Mouse (Mus musculus): Measurements from ENCODE around the gene Ip6k3. TPM values are rescaled to one million over a fixed set of nuclear protein-coding genes. Genes with fewer than 3 reads are reported as not detected.

Ip6k3 gene
- polyA plus RNA-seq, 1 experiment from 2014 or later: 0.91 TPM

DNA sequence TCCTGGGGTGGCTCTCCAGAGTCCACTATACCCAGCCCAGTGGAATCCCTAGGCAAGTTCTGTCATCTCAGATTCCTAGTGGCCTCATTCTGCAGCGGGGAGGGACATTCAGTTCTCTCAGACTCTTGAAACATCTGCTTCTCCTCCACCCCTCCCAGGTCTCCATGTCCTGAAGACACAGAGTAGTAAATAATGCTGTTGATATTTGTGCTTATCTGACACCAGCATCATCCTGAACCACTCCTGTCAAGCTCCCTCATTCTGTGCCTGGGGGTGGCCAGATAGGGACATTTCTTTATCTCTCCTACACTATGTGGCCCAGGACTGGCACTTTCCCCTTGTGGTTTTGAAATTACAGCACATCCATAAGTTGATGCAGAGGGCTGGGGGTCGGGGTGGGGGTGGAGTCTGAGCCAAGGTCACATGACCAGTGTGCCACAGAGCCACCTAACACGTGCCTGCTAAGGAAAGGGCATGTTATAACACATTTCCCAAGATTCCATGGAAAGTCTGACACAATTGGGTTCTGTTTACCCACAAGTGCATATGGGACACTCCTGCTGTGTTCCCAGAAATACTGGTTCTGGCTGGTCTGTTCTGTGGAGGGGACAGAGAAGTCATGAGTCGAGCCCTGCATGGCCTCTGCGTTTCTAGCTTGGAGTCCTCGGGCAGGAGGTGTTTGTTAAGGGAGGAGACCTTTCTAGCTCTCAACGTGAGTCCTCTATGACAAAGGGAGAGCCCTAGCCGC is 14.4 kb downstream of the Ip6k3 start:
- DNase-seq (ENCODE audit: low spot score) (peak; percentile 71), ATAC-seq (peak; percentile 85)
- Histone ChIP-seq H3K9ac (replicated peaks; ENCODE audit: low read depth) (no peak overlapping the region), H3K4me3 (ENCODE audit: low read depth, low read length) (no peak overlapping the region), H3K4me1 (ENCODE audit: insufficient read depth, low read depth, low read length) (no peaks in the 10 kb centered on the region), H3K4me2 (replicated peaks; ENCODE audit: low read depth, low read length) (no peak overlapping the region), H3K27me3 (replicated peaks; ENCODE audit: insufficient read depth, low read length) (no peaks in the 10 kb centered on the region), H3K27ac (ENCODE audit: low read length) (peak overlapping the region; percentile 51), H3K9me3 (ENCODE audit: low read length) (no peaks in the 10 kb centered on the region), H3K36me3 (ENCODE audit: insufficient read depth, low read length) (no peaks in the 10 kb centered on the region)
- TF ChIP-seq CTCF (IDR thresholded peaks at IDR 0.05) (no peak), EP300 (IDR thresholded peaks at IDR 0.05) (peak; percentile 58; the same call in 1 of the 2 replicates)
- WGBS: 38% methylated on average over 8 of the region's 8 CpGs

DNA sequence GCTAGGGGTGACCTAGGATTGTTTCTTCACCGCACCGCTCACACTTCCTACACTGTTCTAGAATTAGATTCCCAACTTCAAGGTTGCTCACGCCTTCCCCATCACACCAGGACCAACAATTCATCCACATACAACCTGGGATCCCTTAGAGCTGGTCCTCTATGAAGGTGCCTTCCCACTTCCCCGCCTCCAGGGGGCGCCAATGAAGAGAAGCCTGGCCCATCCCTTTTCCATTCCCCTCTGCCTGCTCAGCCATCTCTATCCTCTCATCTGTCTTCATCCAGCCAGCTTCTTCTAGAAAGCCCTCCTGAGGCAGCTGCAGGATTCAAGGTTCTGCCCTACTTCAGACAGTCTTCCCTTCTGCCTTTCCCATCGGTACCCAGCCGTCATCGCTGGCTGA is 16.2 kb downstream of the Ip6k3 start:
- no peak for ATAC-seq
- Histone ChIP-seq H3K4me1 (ENCODE audit: insufficient read depth, low read depth, low read length) (no peaks in the 10 kb centered on the region), H3K4me2 (replicated peaks; ENCODE audit: low read depth, low read length) (no peak overlapping the region), H3K9me3 (ENCODE audit: low read length) (no peaks in the 10 kb centered on the region), H3K27ac (ENCODE audit: low read length) (no peak overlapping the region), H3K36me3 (ENCODE audit: insufficient read depth, low read length) (no peaks in the 10 kb centered on the region), H3K4me3 (ENCODE audit: low read depth, low read length) (no peak overlapping the region), H3K27me3 (replicated peaks; ENCODE audit: insufficient read depth, low read length) (no peaks in the 10 kb centered on the region), H3K9ac (replicated peaks; ENCODE audit: low read depth) (no peak overlapping the region)
- TF ChIP-seq CTCF (IDR thresholded peaks at IDR 0.05): peak; percentile 64
- no peak for TF ChIP-seq EP300 (IDR thresholded peaks at IDR 0.05)
- DNase-seq (ENCODE audit: low spot score): peak; percentile 37
- 73% methylated on average over 8 of the region's 8 CpGs for WGBS

DNA sequence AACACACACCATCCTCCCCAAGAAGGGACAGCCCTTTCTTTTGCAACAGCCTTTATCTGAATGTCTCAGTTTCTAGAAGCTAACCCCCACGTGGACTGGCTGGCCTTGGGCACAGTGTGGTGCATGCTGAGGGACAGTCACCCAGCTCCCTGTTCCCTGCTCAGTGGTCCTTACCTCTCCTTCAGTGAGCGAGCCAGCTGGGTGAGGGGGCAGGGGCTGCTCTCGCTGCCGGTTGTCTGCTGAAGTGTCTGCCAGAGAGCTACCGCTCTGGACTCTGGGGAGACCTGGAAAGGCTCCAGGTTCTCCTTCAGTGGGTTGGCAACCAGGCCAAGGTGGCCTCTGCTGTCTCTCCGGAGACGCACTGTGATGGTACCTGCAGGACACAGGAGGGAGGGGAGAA is 16.7 kb downstream of the Ip6k3 start:
- ATAC-seq (no peak), DNase-seq (ENCODE audit: low spot score) (no peak)
- Histone ChIP-seq H3K27ac (ENCODE audit: low read length) (no peak overlapping the region), H3K4me3 (ENCODE audit: low read depth, low read length) (no peak overlapping the region), H3K9me3 (ENCODE audit: low read length) (no peaks in the 10 kb centered on the region), H3K4me1 (ENCODE audit: insufficient read depth, low read depth, low read length) (no peaks in the 10 kb centered on the region), H3K4me2 (replicated peaks; ENCODE audit: low read depth, low read length) (no peak overlapping the region), H3K36me3 (ENCODE audit: insufficient read depth, low read length) (no peaks in the 10 kb centered on the region), H3K27me3 (replicated peaks; ENCODE audit: insufficient read depth, low read length) (no peaks in the 10 kb centered on the region), H3K9ac (replicated peaks; ENCODE audit: low read depth) (no peak overlapping the region)
- 55% methylated on average over 7 of the region's 7 CpGs for WGBS
- no peak for TF ChIP-seq CTCF (IDR thresholded peaks at IDR 0.05)
- no peak for TF ChIP-seq EP300 (IDR thresholded peaks at IDR 0.05)

DNA sequence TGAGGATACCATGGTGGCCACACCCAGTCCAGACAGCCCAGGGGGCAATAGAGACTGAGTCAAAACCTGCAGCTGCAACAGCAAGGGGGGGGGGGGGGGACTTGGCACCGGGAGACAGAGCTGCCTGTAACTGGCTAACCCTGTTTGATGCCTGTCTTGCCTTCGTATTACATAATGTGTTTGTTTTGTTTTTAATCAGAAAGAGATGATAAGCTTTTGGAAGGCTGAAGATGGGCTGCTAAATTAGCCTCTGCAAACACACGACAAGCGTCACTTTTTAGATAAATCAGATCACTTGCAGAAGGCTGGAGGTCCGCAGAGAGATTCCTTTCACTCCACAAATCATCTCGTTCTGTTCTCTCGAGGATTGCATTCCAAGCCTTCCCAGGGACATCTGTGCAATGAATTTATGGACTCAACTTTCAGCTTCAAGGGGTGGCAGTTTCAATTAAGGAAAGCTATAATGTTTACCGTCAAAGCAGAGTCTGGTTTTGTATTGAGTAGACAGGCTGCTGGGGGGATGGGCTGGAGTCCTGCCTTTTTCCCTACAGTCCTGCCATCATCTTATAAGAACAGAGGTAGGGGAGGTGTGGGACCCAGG is 21.2 kb downstream of the Ip6k3 start:
- H3K9ac ChIP-seq (replicated peaks; ENCODE audit: low read depth): no peak overlapping the region
- no peaks in the 10 kb centered on the region for H3K27me3 ChIP-seq (replicated peaks; ENCODE audit: insufficient read depth, low read length)
- H3K4me3 ChIP-seq (ENCODE audit: low read depth, low read length): no peak overlapping the region
- no peak overlapping the region for H3K4me2 ChIP-seq (replicated peaks; ENCODE audit: low read depth, low read length)
- no peak overlapping the region for H3K27ac ChIP-seq (ENCODE audit: low read length)
- TF ChIP-seq EP300 (IDR thresholded peaks at IDR 0.05) (no peak), CTCF (IDR thresholded peaks at IDR 0.05) (no peak)
- no peaks in the 10 kb centered on the region for H3K36me3 ChIP-seq (ENCODE audit: insufficient read depth, low read length)
- 13% methylated on average over 8 of the region's 8 CpGs for WGBS
- DNase-seq (ENCODE audit: low spot score) (no peak), ATAC-seq (no peak)
- no peaks in the 10 kb centered on the region for H3K4me1 ChIP-seq (ENCODE audit: insufficient read depth, low read depth, low read length)
- no peaks in the 10 kb centered on the region for H3K9me3 ChIP-seq (ENCODE audit: low read length)

DNA sequence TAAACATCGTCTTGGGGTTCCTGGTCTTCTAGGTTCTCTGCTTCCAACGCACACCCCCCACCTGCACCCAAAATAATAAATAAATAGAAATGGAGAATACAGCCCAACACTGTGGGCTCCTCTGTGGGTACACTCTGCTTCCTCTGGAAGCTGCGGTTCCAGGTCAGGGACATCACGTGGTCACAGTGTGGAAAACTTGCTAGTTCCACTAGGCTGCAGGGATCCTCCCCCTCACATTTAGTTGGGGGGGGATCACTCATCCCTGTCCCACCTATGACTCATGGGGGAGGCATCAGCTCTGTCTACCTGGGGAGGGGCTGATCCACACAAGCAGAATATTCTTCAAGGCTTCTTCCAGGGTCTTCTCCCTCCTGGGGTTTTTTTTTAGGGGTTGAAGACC is 23.4 kb downstream of the Ip6k3 start:
- H3K9ac ChIP-seq (replicated peaks; ENCODE audit: low read depth): no peak overlapping the region
- H3K36me3 ChIP-seq (ENCODE audit: insufficient read depth, low read length): no peaks in the 10 kb centered on the region
- no peaks in the 10 kb centered on the region for H3K9me3 ChIP-seq (ENCODE audit: low read length)
- H3K27me3 ChIP-seq (replicated peaks; ENCODE audit: insufficient read depth, low read length): no peaks in the 10 kb centered on the region
- H3K27ac ChIP-seq (ENCODE audit: low read length): no peak overlapping the region
- no peak overlapping the region for H3K4me2 ChIP-seq (replicated peaks; ENCODE audit: low read depth, low read length)
- H3K4me1 ChIP-seq (ENCODE audit: insufficient read depth, low read depth, low read length): no peaks in the 10 kb centered on the region
- 73% methylated on average over 4 of the region's 4 CpGs for WGBS
- ATAC-seq: no peak
- DNase-seq (ENCODE audit: low spot score): no peak
- H3K4me3 ChIP-seq (ENCODE audit: low read depth, low read length): no peak overlapping the region
- no peak for TF ChIP-seq CTCF (IDR thresholded peaks at IDR 0.05)
- TF ChIP-seq EP300 (IDR thresholded peaks at IDR 0.05): no peak

DNA sequence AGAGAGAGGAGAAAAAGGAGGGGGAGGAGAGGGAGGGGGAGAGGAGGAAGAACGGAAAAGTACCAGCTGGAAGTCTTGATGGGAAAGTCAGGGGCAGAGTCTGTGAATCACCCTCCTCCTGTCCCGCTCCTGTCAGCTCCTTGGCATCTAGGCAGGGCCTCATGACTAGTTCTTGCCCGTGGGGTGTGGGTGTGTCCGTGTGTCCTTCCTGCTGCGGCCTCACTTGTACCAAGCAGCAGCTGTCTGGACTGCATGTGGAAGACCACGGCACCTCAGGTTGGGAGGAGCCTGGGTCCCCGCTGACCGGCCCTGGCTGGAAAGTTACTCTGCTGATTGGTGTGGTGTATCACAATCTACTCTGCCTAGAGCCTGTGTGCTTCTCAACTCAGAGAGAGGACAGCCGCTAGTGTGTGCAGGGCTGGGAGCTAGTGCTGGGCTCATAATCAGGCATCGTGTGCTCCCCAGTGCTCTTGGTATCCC is 25.6 kb downstream of the Ip6k3 start:
- H3K4me1 ChIP-seq (ENCODE audit: insufficient read depth, low read depth, low read length): no peaks in the 10 kb centered on the region
- DNase-seq (ENCODE audit: low spot score): peak; percentile 67
- 24% methylated on average over 10 of the region's 10 CpGs for WGBS
- H3K27ac ChIP-seq (ENCODE audit: low read length): no peak overlapping the region
- TF ChIP-seq CTCF (IDR thresholded peaks at IDR 0.05) (no peak), EP300 (IDR thresholded peaks at IDR 0.05) (no peak)
- peak; percentile 62 for ATAC-seq
- no peak overlapping the region for H3K9ac ChIP-seq (replicated peaks; ENCODE audit: low read depth)
- H3K9me3 ChIP-seq (ENCODE audit: low read length): no peaks in the 10 kb centered on the region
- H3K4me2 ChIP-seq (replicated peaks; ENCODE audit: low read depth, low read length): 0 out of 2 replicates have a peak overlapping the region, but pooled peaks have one; percentile 14
- no peak overlapping the region for H3K4me3 ChIP-seq (ENCODE audit: low read depth, low read length)
- no peaks in the 10 kb centered on the region for H3K27me3 ChIP-seq (replicated peaks; ENCODE audit: insufficient read depth, low read length)
- H3K36me3 ChIP-seq (ENCODE audit: insufficient read depth, low read length): no peaks in the 10 kb centered on the region
